Mouse (Mus musculus) embryonic facial prominence, embryonic 15.5 days (tissue): Measurements from ENCODE around the gene Rab5c. TPM values are rescaled to one million over a fixed set of nuclear protein-coding genes. Genes with fewer than 3 reads are reported as not detected.
A peak's percentile ranks its signal among the peaks of the same experiment; 100 is the strongest.

Experiments used
- ATAC-seq: fragments of 200-750 bp; cut with Nextera tagmentation; 2 replicates; pipeline ENCODE4 v1.8.0; 2017; ENCODE audit warnings: low read depth, moderate TSS enrichment; ENCODE audit not compliant: insufficient number of reproducible peaks, low FRiP score, low TSS enrichment
- H3K27ac ChIP-seq: fragments of 300-500 bp; sonication (generic); replicated peaks from 2 replicates; pipeline ENCODE4 v1.5.1; 2015; ENCODE audit warnings: mild to moderate bottlenecking, inconsistent platforms
- H3K27me3 ChIP-seq: fragments of 300-500 bp; sonication (generic); 2 replicates; pipeline ENCODE4 v1.6.1; 2015; ENCODE audit warnings: inconsistent platforms
- H3K36me3 ChIP-seq: fragments of 300-500 bp; sonication (generic); 2 replicates; pipeline ENCODE4 v1.6.1; 2015; ENCODE audit warnings: mild to moderate bottlenecking, inconsistent platforms
- H3K4me1 ChIP-seq: fragments of 300-500 bp; sonication (generic); 2 replicates; pipeline ENCODE4 v1.6.1; 2015; ENCODE audit warnings: inconsistent platforms
- H3K4me2 ChIP-seq: fragments of 300-500 bp; sonication (generic); replicated peaks from 2 replicates; pipeline ENCODE4 v1.6.1; 2015; ENCODE audit warnings: mild to moderate bottlenecking, inconsistent platforms
- H3K4me3 ChIP-seq: fragments of 300-500 bp; sonication (generic); replicated peaks from 2 replicates; pipeline ENCODE4 v1.5.1; 2015; ENCODE audit warnings: mild to moderate bottlenecking, inconsistent platforms
- H3K9ac ChIP-seq: fragments of 300-500 bp; sonication (generic); 2 replicates; pipeline ENCODE4 v1.6.1; 2015; ENCODE audit warnings: inconsistent platforms
- H3K9me3 ChIP-seq: fragments of 300-500 bp; sonication (generic); replicated peaks from 2 replicates; pipeline ENCODE4 v1.6.1; 2016; ENCODE audit warnings: inconsistent platforms
- WGBS: fragments of 180-500 bp; shearing (Covaris S2); methylation state at CpG from one replicate; pipeline ENCODE4 v1.1.7; 2015; 5-methylcytosine and 5-hydroxymethylcytosine counted together
- polyA plus RNA-seq: library from polyadenylated mRNA; unstranded; fragments of >200 nt; fragmentation: Nextera tagmentation; extraction: Ambion mirVana; gene quantifications from 2 replicates; pipeline ENCODE4 v1.2.1, GENCODE M21; 2015

Gene Rab5c
- polyA plus RNA-seq, 1 experiment from 2014 or later = 33.2 TPM

DNA sequence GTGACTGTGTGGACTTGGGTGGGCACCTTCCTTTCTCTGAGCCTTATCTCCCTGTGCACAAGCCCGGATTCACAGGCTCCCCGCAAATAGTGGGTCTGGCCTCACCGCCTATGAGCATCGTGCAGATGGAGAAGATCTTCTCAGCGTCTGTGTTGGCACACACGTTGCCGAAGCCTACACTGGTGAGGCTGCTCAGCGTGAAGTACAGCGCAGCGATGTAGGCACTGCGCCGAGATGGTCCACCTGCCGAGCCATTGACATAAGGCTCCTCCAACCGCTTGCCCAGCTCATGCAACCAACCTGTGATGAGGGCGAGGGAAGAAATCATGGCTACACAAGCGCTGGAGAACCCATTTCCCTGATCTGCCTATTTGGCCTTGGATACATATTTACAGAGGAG lies 12.1 kb upstream of the Rab5c start:
- Histone ChIP-seq H3K27me3 (0 out of 2 replicates have a peak, but pooled peaks cover 4% of the 10 kb centered on the region), H3K9me3 (no peaks in the 10 kb centered on the region)
- 89% methylated on average over 16 of the region's 16 CpGs for WGBS

DNA sequence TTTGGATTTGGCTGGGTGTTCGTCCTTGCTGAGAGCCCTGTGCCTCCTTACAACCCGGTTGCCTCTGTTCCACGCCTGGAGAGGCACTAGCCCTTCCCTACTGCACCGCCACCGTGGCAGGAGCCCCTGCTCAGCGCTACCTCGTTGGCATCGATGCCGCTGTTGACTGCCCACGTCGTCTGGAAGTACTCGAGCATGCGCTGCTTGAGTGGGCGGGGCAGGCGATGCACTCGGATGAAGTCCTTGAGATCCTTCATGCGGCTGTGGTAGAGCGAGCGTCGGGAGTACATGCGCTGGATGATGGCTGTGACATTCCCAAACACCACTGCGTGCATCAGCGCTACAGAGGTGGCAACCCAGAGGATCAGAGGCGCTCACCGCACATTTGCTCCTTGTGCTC lies 11.5 kb upstream of the Rab5c start:
- no peaks in the 10 kb centered on the region for H3K4me1 ChIP-seq
- 0 out of 2 replicates have a peak, but pooled peaks cover 3% of the 10 kb centered on the region for H3K27me3 ChIP-seq
- H3K9ac ChIP-seq = no peak overlapping the region
- H3K9me3 ChIP-seq = no peaks in the 10 kb centered on the region
- no peaks in the 10 kb centered on the region for H3K36me3 ChIP-seq
- H3K4me3 ChIP-seq = no peak overlapping the region
- no peak overlapping the region for H3K27ac ChIP-seq
- 49% methylated on average over 25 of the region's 25 CpGs for whole genome bisulfite sequencing
- ATAC-seq = no peak
- H3K4me2 ChIP-seq = no peak overlapping the region

More for the DNA sequence above, 12.1 kb upstream of the Rab5c start:
- Histone ChIP-seq H3K36me3 (no peaks in the 10 kb centered on the region), H3K9ac (no peak overlapping the region), H3K27ac (no peak overlapping the region), H3K4me1 (no peaks in the 10 kb centered on the region), H3K4me2 (no peak overlapping the region), H3K4me3 (no peak overlapping the region)
- no peak for ATAC-seq

DNA sequence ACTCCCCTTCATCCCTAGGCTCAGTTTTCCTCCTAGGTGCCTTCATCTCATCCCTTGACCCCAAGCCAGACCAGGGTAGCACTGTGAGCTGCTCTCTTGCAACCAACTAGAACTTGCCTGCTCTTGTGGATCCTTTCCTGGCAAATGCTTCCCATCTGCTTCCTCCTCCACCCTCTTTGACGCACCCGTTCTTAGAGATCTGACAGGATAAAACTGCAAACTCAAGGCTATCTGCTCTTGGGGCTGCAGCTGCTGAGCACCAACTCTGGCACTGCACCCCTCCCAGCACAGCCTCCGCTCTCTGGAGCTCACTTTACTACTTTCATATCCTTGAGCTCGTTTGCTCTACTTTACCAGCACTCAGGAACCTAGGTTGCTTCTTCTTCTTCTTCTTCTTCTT lies 10.6 kb upstream of the Rab5c start:
- Histone ChIP-seq H3K4me1 (no peaks in the 10 kb centered on the region), H3K4me3 (no peak overlapping the region), H3K36me3 (no peaks in the 10 kb centered on the region), H3K27me3 (0 out of 2 replicates have a peak, but pooled peaks cover 3% of the 10 kb centered on the region), H3K27ac (no peak overlapping the region), H3K9me3 (no peaks in the 10 kb centered on the region), H3K9ac (no peak overlapping the region), H3K4me2 (no peak overlapping the region)
- no peak for ATAC-seq
- 76% methylated on average over 4 of the region's 4 CpGs for WGBS

DNA sequence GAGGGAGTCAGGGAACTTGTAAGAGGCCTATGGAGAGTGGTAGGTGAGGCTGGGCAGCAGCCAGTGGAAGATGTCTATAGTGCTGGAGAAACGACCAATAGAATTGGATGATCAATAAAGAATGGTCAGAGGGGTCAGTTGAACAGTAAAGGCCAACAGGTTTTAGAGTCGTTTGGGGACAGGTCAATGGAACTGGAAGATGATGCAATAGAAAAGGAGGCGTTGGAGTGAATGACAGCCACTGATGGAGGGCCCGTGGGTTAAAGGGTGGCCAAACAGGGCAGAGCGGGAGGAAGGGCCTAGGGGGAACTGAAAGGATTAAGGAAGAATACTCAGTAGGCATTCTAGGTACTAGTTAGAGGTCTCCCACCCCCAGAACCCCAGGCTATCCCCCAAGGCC lies 9.1 kb upstream of the Rab5c start:
- ATAC-seq = no peak
- no peaks in the 10 kb centered on the region for H3K9me3 ChIP-seq
- H3K4me3 ChIP-seq = no peak overlapping the region
- H3K9ac ChIP-seq = no peak overlapping the region
- no peaks in the 10 kb centered on the region for H3K4me1 ChIP-seq
- no peaks in the 10 kb centered on the region for H3K36me3 ChIP-seq
- no peak overlapping the region for H3K4me2 ChIP-seq
- 72% methylated on average over 5 of the region's 5 CpGs for WGBS
- H3K27ac ChIP-seq = no peak overlapping the region
- H3K27me3 ChIP-seq = 0 out of 2 replicates have a peak, but pooled peaks cover 3% of the 10 kb centered on the region

DNA sequence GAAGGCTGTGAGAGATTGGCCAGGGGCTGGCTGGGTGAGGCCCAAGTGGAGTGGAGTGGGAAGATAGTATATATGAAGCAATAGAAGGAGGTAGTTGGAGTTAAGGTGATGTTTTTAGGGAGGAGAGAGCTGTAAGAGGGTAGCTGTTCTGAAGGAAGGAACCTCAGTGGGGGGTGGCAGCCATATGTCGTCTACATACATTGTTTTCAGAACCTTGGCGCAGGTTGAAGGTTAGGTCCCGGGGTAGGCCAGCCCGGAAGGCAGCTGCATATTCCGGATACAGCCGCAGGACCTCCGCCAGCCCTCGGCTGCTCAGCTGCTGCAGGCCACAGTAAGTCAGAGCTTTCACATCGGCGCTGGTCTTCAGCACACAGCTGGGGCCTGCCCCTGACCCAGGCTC lies 8.5 kb upstream of the Rab5c start:
- WGBS = 79% methylated on average over 10 of the region's 10 CpGs
- Histone ChIP-seq H3K27ac (no peak overlapping the region), H3K4me2 (no peak overlapping the region), H3K36me3 (no peaks in the 10 kb centered on the region), H3K9me3 (no peaks in the 10 kb centered on the region), H3K4me1 (no peaks in the 10 kb centered on the region), H3K9ac (no peak overlapping the region), H3K4me3 (no peak overlapping the region), H3K27me3 (0 out of 2 replicates have a peak, but pooled peaks cover 3% of the 10 kb centered on the region)
- no peak for ATAC-seq

DNA sequence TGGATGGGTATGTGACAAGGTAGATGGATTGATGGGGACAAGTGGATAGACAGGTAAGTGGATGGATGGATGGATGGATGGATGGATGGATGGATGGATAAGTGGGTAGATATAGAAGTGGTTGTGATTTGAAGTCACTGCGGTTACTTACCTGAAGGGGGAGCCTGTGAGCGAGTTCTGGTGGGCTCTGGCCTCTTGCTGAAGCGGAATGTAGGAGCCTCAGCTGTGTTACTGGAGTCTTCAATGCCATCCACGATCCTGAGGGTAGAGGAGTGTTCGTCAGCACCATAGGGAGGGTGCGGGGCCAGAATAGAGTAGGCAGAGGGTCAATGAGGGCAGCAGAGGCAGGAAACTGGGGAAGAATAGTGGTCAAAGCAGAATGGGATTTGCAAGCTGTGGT lies 7.1 kb upstream of the Rab5c start:
- Histone ChIP-seq H3K4me3 (no peak overlapping the region), H3K9ac (no peak overlapping the region), H3K36me3 (no peaks in the 10 kb centered on the region), H3K27ac (no peak overlapping the region), H3K9me3 (no peaks in the 10 kb centered on the region), H3K27me3 (0 out of 2 replicates have a peak, but pooled peaks cover 3% of the 10 kb centered on the region), H3K4me1 (no peaks in the 10 kb centered on the region), H3K4me2 (no peak overlapping the region)
- ATAC-seq = no peak
- 17% methylated on average over 6 of the region's 6 CpGs for WGBS

DNA sequence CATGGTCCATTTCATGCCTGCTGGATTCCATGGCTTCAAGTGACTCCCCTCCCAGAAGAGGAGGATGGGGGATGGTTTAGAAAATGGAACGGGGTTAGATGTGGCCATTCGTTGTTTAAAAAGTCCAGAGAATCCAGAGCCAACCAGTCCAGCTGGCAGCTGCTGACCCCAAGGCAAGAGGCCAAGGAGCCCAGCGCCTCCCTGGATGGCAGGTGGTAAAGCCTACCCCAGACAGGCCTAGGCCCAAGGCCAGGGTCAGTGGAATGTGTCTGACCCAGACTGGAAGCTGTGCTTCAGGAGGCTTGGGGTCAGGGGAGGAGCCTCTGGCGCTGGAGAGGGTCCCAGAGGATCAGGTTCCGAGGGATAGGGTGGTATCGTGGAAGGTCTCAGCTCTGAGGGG lies 3.3 kb upstream of the Rab5c start:
- Histone ChIP-seq H3K27me3 (no peaks in the 10 kb centered on the region), H3K9me3 (no peaks in the 10 kb centered on the region), H3K4me2 (no peak overlapping the region), H3K27ac (no peak overlapping the region), H3K4me3 (no peak overlapping the region), H3K36me3 (no peaks in the 10 kb centered on the region), H3K9ac (no peak overlapping the region), H3K4me1 (peaks cover 10% of the 10 kb centered on the region)
- WGBS = 57% methylated on average over 6 of the region's 6 CpGs
- ATAC-seq = no peak

DNA sequence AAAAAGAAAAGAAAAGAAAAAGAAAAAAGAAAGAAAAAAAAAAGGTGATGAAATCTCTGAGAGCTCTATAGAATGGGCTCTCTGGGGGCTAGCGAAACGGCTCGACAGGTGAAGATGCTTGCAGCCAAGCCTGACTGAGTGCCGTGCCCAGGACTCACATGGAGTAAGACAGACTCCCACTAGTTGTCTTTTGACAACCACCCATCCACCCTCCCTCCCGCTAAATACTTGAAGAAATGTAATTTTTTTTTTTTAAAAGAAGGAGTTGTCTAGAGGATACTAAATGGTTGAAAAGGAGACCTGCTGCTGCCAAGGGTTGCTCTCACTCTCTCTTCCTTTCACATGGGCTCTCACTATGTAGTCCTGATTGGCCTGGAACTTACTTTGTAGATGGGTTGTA lies 734 bp upstream of the Rab5c start:
- WGBS = 16% methylated on average over 5 of the region's 5 CpGs
- Histone ChIP-seq H3K27me3 (no peaks in the 10 kb centered on the region), H3K9me3 (no peaks in the 10 kb centered on the region), H3K27ac (0 out of 2 replicates have a peak overlapping the region, but pooled peaks have one; percentile 75), H3K4me1 (peaks cover 21% of the 10 kb centered on the region), H3K4me2 (peak overlapping the region; percentile 75), H3K36me3 (no peaks in the 10 kb centered on the region), H3K9ac (no peak overlapping the region), H3K4me3 (peak overlapping the region; percentile 99)
- ATAC-seq = no peak

DNA sequence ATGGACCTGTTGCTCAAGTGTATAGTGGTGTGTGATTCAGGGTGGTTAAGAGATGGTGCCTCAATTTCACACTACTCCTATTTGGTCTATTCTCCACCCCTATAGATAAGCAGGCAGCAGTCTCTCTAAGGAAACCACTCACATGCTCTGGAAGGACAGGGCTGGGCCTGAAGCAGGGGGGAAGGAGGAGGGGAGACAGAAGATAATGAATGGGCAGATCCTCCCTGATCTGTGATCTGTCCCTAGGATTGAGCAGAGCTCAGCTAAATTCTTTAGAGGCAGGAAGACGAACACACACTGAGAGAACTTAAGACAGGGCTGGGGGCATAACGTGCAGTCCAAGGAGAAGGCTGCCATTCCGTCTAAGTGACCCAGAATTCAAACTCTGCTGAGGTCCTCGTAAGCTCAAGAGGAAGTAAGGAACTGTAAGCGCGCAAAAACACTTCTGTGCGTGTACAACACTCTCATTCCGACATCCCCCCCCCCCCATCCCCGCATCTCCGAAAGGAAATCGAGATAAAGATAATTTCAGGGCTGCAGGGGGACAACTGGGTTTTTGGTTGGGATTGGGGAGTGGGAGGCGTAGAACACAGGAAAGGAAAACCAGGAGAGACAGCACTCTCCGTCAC lies 796 bp downstream of the Rab5c start:
- no peak for ATAC-seq
- H3K27ac ChIP-seq = 0 out of 2 replicates have a peak overlapping the region, but pooled peaks have one; percentile 60
- WGBS = under 1% methylated on average over 13 of the region's 13 CpGs
- no peaks in the 10 kb centered on the region for H3K9me3 ChIP-seq
- H3K4me2 ChIP-seq = peak overlapping the region; percentile 75
- H3K36me3 ChIP-seq = peaks cover 5% of the 10 kb centered on the region; the same call in 1 of the 2 replicates
- H3K27me3 ChIP-seq = no peaks in the 10 kb centered on the region
- peak overlapping the region; percentile 91 for H3K9ac ChIP-seq
- peak overlapping the region; percentile 99 for H3K4me3 ChIP-seq
- peaks cover 25% of the 10 kb centered on the region for H3K4me1 ChIP-seq

DNA sequence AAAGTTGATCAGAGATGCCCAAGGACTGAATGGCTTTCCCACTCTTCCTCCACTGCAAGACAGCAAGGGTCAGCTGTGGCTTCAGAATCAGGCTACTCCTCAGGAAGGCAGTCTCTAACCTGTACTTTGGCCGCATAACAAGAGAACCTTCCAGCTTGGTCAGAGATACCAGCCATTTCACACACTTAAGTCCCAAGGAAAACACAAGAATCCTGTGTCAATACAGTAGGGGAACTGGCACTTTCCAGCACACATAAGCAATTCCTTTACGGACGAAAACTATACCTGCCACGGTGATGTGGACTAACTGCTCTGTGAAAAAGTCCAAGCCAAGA lies 1.3 kb downstream of the Rab5c start:
- Histone ChIP-seq H3K4me3 (peak overlapping the region; percentile 99), H3K36me3 (peaks cover 5% of the 10 kb centered on the region; the same call in 1 of the 2 replicates), H3K4me1 (peaks cover 28% of the 10 kb centered on the region), H3K4me2 (peak overlapping the region; percentile 75), H3K27ac (no peak overlapping the region), H3K9me3 (no peaks in the 10 kb centered on the region), H3K9ac (no peak overlapping the region; the same call in 1 of the 2 replicates), H3K27me3 (no peaks in the 10 kb centered on the region)
- no peak for ATAC-seq
- WGBS = 77% methylated on average over 4 of the region's 4 CpGs

DNA sequence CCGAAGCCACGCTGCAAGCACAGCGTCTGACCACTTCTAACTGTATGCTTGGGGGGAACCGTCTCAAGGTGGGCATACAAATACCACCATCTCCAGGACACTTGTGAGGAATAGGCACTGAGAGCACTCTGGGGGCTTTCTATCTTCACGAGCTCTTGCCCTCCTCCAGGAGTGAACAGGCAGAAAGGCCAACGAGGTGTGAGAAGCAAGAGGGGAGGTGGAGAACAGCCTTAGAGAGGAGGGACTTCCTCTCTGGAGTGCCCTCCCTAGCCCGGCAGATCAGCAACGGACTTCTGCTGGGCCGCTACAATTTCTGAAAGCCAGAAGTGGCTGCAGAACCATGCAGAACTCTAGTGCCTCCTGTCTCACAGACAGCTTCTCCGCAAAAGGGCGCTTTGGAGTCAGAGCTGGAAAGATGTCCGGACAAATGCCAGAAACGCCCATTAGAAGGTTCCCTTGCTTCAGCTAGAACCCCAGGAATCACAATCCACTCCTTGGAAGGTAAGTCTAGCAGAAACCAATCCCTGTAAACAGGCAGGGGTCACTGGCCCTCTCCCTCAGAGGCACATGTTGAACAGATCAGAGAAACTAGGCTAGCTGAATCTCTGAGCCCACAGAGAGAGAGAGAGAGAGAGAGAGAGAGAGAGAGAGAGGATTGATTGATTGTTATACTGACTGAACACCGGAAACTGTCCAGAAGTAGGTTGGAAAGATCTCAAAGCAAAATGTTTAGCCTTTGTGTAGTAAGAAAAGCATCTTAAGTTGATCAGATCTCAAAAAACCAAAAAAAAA lies 1.9 kb downstream of the Rab5c start:
- H3K4me1 ChIP-seq = peaks cover 28% of the 10 kb centered on the region
- H3K4me3 ChIP-seq = peak overlapping the region; percentile 99
- H3K9me3 ChIP-seq = no peaks in the 10 kb centered on the region
- no peak for ATAC-seq
- peaks cover 5% of the 10 kb centered on the region; the same call in 1 of the 2 replicates for H3K36me3 ChIP-seq
- 79% methylated on average over 14 of the region's 14 CpGs for WGBS
- H3K9ac ChIP-seq = no peak overlapping the region
- no peaks in the 10 kb centered on the region for H3K27me3 ChIP-seq
- no peak overlapping the region for H3K27ac ChIP-seq
- H3K4me2 ChIP-seq = peak overlapping the region; percentile 75; the same call in 1 of the 2 replicates
